8 mouse cellular contexts compared by ENCODE assay signal in the genomic region with DNA sequence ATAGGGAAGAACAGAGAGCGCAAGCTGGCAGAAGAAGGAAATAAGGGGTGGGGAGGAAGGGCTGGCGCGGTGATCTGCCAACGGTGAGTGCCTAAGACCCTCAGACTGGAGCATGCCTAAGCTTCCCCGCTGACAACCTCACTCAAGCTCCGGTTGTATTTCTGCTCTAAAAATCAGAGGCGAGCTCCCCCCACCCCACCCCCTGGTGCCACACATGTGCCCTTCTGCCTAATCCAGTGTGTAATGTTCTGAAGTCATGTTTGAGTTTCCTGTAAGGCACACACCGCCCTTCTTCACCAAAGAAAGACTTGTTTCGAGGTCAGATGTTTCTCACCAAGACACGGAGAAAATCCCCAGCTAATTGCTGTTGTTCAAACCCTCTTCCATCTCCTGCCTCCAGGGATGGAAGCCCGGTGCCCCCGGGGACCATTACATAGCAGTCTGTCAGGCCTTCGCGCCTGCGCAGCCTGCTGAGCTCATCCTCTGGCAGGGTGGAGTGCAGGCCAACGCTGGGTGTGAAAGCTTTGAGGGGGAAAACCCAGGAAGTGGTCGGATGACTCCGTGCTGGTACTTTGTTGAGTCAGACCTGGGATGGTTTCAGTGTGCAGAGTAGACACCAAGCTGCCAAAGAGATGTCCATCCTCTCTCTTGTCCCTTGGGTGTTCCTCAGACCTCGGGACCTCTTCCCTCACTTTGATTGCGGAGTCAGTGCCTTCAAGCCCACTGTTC.
DNase-seq lines count a peak whose midpoint lies in the region; ATAC-seq and TF ChIP-seq lines count a peak whose summit lies in the region.

No protein-coding gene starts in this region.

- peak overlapping the region; percentile 82 for H3K27ac ChIP-seq in liver, embryonic 16.5 days (ENCODE audit: low read length)
- no peak overlapping the region for H3K27ac ChIP-seq in intestine, embryonic 16.5 days (ENCODE audit: low read length)

- H3K9me3 ChIP-seq in liver, embryonic 16.5 days (replicated peaks; ENCODE audit: control insufficient read depth, low read length), result no peaks in the 10 kb centered on the region
- no peaks in the 10 kb centered on the region for H3K9me3 ChIP-seq in intestine, embryonic 16.5 days (ENCODE audit: control insufficient read depth, low read length)

- CTCF ChIA-PET in Patski (lab: Charles Lee), result no interaction called here

- in situ Hi-C loops in Patski (cut with MboI; ENCODE audit: low pct_unique_long_range_greater_than_20kb), result no loop called here

- peak; percentile 91 for DNase-seq in CD4-positive helper T cell, adult 2 months (ENCODE audit: low read depth, low spot score)
- DNase-seq in Patski (ENCODE audit: low read depth, low spot score), result peak; percentile 3
- DNase-seq in spleen, adult 18-20 months, result peak; percentile 73
- no peak for DNase-seq in left cerebral cortex, postnatal 14 days (ENCODE audit: low spot score in 2 of 2)
- DNase-seq in left cerebral cortex, postnatal 36 days (ENCODE audit: low spot score in 2 of 2), result no peak

- no peaks in the 10 kb centered on the region for H3K36me3 ChIP-seq in liver, embryonic 16.5 days (ENCODE audit: control insufficient read depth, insufficient read depth)
- no peaks in the 10 kb centered on the region for H3K36me3 ChIP-seq in intestine, embryonic 16.5 days (ENCODE audit: control insufficient read depth, insufficient read depth, low read length)

- 24% methylated on average over 20 of the region's 20 CpGs for WGBS in liver, embryonic 16.5 days (ENCODE audit: insufficient replicate concordance)
- 73% methylated on average over 20 of the region's 20 CpGs for WGBS in intestine, embryonic 16.5 days

- H3K4me2 ChIP-seq in liver, embryonic 16.5 days (ENCODE audit: low read depth, low read length), result peak overlapping the region; percentile 73
- no peak overlapping the region for H3K4me2 ChIP-seq in intestine, embryonic 16.5 days (ENCODE audit: low read depth, low read length)

- no peaks in the 10 kb centered on the region for H3K27me3 ChIP-seq in Patski
- no peaks in the 10 kb centered on the region for H3K27me3 ChIP-seq in liver, embryonic 16.5 days (ENCODE audit: control insufficient read depth, insufficient read depth, low read depth, low read length)
- no peaks in the 10 kb centered on the region for H3K27me3 ChIP-seq in intestine, embryonic 16.5 days (replicated peaks; ENCODE audit: control insufficient read depth, insufficient read depth, low read length)

- intact Hi-C loops in left cerebral cortex, postnatal 14 days (cut with DNase I), result no loop called here
- intact Hi-C loops in left cerebral cortex, postnatal 36 days (cut with DNase I), result no loop called here

- ATAC-seq in Patski, result no peak
- peak; percentile 75 for ATAC-seq in granulocyte monocyte progenitor cell, adult 5-6 weeks (replicated peaks; ENCODE audit: poor library complexity, severe bottlenecking)
- peak; percentile 84 for ATAC-seq in liver, embryonic 16.5 days (ENCODE audit: low read depth)
- no peak for ATAC-seq in intestine, embryonic 16.5 days

- no peak for TF ChIP-seq CTCF in Patski (IDR thresholded peaks at IDR 0.05)

- H3K4me1 ChIP-seq in liver, embryonic 16.5 days (ENCODE audit: control insufficient read depth, low read depth, low read length), result peaks cover 24% of the 10 kb centered on the region
- H3K4me1 ChIP-seq in intestine, embryonic 16.5 days (ENCODE audit: control insufficient read depth, insufficient read depth, low read length), result no peaks in the 10 kb centered on the region

- POLR2A ChIA-PET in Patski (lab: Charles Lee), result no interaction called here

- peak overlapping the region; percentile 44 for H3K4me3 ChIP-seq in liver, embryonic 16.5 days (ENCODE audit: low read depth, low read length)
- H3K4me3 ChIP-seq in intestine, embryonic 16.5 days (ENCODE audit: low read length), result no peak overlapping the region

- peak overlapping the region; percentile 54 for H3K9ac ChIP-seq in liver, embryonic 16.5 days (ENCODE audit: low read depth, low read length)
- H3K9ac ChIP-seq in intestine, embryonic 16.5 days (ENCODE audit: low read depth, low read length), result no peak overlapping the region

Comparison
In these comparisons a context has a peak if more than half of its experiments do, and no peak if none do; other contexts are left out.
1. DNase-seq: peak in CD4-positive helper T cell, adult 2 months (single experiment), Patski (single experiment) and spleen, adult 18-20 months (2 of 2); none in left cerebral cortex, postnatal 14 days (0 of 2) and left cerebral cortex, postnatal 36 days (0 of 2).
2. ATAC-seq: peak in granulocyte monocyte progenitor cell, adult 5-6 weeks (single experiment) and liver, embryonic 16.5 days (single experiment); none in Patski (single experiment) and intestine, embryonic 16.5 days (single experiment).